Mouse (Mus musculus) brain, embryonic 14.5 days (tissue): ENCODE measurements around the gene Lsm7.

Source experiments
- CTCF ChIP-seq: fragments of 200-500 bp; IDR thresholded peaks from 2 replicates; pipeline ENCODE4 v1.5.1; 2012; ENCODE audit warnings: inconsistent platforms, mild to moderate bottlenecking, moderate library complexity, borderline replicate concordance; ENCODE audit not compliant: insufficient read depth, insufficient read length; ENCODE audit errors: extremely low read depth
- POLR2A ChIP-seq: fragments of 200-500 bp; IDR thresholded peaks from 2 replicates; pipeline ENCODE4 v1.6.1; 2012; ENCODE audit warnings: mild to moderate bottlenecking, inconsistent platforms, borderline replicate concordance; ENCODE audit not compliant: poor library complexity, insufficient read depth, insufficient read length, severe bottlenecking; ENCODE audit errors: extremely low read depth

DNA sequence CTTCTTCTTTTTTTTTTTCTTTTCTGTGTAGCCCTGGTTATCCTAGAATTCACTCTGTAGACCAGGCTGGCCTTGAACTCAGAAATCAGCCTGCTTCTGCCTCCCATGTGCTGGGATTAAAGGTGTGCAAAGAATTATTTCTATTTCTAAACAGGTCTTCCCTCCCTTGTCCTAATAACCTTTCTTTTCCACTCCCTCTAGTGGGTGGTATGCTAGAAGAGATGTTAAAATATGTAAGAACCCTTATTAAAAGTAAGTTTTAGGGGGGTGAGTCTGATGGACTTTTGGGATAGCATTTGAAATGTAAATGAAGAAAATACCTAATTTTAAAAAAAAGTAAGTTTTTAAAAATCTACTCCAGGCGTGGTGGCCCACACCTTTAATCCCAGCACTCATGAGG, 31.7 kb downstream of the Lsm7 start:
- TF ChIP-seq CTCF = no peak
- no peak for TF ChIP-seq POLR2A
